Mouse (Mus musculus): ENCODE measurements around the gene Kirrel3. TPM values are rescaled to one million over a fixed set of nuclear protein-coding genes. Genes with fewer than 3 reads are reported as not detected.
A peak's percentile ranks its signal among the peaks of the same experiment; 100 is the strongest.

The Kirrel3 gene
- polyA plus RNA-seq, 1 experiment from 2014 or later, result 50.5 TPM

DNA sequence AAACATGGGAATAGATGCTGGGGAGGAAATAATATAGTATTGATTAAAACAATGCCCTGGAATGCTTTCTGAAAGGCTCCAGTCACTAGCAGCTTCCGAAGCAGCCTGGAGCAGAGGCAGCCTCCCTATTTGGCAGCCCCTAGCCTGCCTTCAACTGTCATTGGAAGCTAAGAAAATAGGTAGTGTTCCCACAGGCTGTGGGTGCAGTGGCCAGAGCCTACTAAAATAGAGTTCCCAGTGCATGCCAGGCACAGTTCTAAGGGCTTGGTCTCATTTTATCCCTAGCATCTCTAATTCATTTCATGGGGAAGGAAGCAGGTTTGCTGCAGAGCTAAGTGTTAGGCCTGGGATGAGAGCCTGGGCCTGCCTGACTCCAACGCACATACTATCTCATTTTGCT is 402.6 kb downstream of the Kirrel3 start:
- H3K9me3 ChIP-seq, result no peaks in the 10 kb centered on the region
- ATAC-seq (replicated peaks), result no peak
- no peak overlapping the region for H3K4me3 ChIP-seq
- WGBS, result 70% methylated on average over 2 of the region's 2 CpGs
- no peaks in the 10 kb centered on the region for H3K36me3 ChIP-seq (replicated peaks)
- H3K4me2 ChIP-seq, result no peak overlapping the region
- H3K27ac ChIP-seq, result peak overlapping the region; percentile 18; the same call in 1 of the 2 replicates
- peaks cover 14% of the 10 kb centered on the region for H3K4me1 ChIP-seq
- no peak overlapping the region for H3K9ac ChIP-seq
- no peaks in the 10 kb centered on the region for H3K27me3 ChIP-seq (replicated peaks)

DNA sequence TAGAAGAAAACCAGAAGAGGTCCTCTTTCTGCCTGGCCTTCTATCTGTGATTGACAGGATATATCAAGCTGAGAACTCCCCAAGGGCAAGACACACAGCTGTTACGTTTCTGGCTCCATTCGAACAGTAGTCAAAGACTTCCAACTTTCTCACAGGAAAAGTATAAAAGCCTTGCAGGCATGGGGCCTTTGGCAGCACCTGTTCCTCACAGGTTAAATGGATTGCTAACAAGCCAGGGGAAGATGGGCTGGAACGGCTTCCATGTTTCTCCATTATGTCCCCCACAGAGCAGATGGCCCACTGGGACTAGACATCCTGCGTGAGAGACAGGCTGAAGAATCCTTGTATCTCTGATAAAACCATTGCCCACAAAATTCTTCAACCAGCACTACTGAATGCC is 415.5 kb downstream of the Kirrel3 start:
- 76% methylated on average over 4 of the region's 4 CpGs for WGBS
- ATAC-seq (replicated peaks), result no peak
- no peak overlapping the region for H3K4me2 ChIP-seq

DNA sequence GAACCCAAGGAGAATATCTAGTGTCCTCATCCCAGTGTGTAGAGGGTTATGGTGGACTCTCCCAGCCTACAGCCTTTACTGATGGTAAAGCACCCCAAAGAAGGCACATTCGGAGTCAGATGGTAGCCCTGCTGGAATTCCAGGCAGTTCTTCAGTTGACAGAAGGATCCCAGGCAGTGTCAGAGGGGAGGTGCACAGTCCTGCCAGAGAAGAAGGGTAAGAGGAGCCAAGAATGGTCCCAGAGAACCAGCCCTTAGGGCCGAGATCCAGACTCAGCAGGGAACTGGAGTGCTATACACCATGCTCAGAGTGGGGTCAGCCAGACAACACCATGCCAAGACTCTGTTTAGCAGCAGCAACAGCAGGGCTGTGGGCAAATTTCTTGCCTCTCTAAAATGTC is 416.2 kb downstream of the Kirrel3 start:
- H3K9ac ChIP-seq, result no peak overlapping the region
- H3K4me3 ChIP-seq, result no peak overlapping the region
- 72% methylated on average over 2 of the region's 2 CpGs for WGBS
- H3K4me1 ChIP-seq, result no peaks in the 10 kb centered on the region
- no peaks in the 10 kb centered on the region for H3K36me3 ChIP-seq (replicated peaks)
- no peaks in the 10 kb centered on the region for H3K27me3 ChIP-seq (replicated peaks)
- no peak for ATAC-seq (replicated peaks)
- no peak overlapping the region for H3K4me2 ChIP-seq
- no peaks in the 10 kb centered on the region for H3K9me3 ChIP-seq
- H3K27ac ChIP-seq, result no peak overlapping the region

More for the DNA sequence above, 415.5 kb downstream of the Kirrel3 start:
- Histone ChIP-seq H3K36me3 (replicated peaks) (no peaks in the 10 kb centered on the region), H3K9ac (no peak overlapping the region), H3K27me3 (replicated peaks) (no peaks in the 10 kb centered on the region), H3K9me3 (no peaks in the 10 kb centered on the region), H3K4me1 (no peaks in the 10 kb centered on the region), H3K4me3 (no peak overlapping the region), H3K27ac (no peak overlapping the region)

DNA sequence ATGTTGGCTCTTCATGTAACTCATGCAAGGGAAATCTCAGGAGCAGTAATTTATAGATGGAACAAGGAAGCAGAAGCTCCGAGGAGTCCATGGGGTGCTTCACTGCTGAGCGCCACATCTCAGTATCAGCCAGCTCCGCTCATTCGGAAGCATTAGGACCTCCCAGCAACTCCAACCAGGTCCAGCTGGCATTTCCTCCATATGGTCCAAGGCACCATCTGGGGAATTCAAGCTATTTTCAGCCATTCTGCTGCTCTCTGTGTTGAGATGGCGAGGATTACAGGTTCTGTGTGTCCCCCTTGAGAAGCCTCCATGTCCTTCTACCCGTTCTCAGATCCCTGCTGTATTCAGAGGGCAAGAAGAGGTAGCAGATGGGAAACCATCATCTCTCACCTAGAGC is 419.5 kb downstream of the Kirrel3 start:
- no peak for ATAC-seq (replicated peaks)
- Histone ChIP-seq H3K36me3 (replicated peaks) (no peaks in the 10 kb centered on the region), H3K27me3 (replicated peaks) (no peaks in the 10 kb centered on the region)

DNA sequence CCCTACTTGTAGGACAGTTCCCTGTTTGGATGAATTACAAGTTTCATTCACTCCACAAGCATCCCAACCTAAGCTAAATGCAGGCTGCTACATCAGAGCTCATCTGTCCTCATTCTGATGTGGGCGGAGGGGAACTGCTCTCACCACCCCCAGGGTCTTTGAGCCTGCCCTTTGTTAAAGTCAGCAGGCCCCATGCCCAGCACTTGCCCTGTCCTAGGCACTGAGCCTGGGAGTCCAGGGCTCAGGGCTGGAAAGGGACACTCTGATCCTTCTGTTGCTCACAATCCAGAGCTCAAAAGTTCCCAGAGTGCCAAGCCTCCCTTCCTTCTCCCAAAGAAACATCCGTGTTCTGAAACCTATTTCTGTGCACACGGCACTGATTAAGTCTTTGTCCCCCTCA is 422.3 kb downstream of the Kirrel3 start:
- Histone ChIP-seq H3K4me3 (no peak overlapping the region), H3K27ac (no peak overlapping the region), H3K9me3 (no peaks in the 10 kb centered on the region), H3K27me3 (replicated peaks) (no peaks in the 10 kb centered on the region), H3K4me2 (no peak overlapping the region), H3K9ac (no peak overlapping the region), H3K4me1 (no peaks in the 10 kb centered on the region), H3K36me3 (replicated peaks) (no peaks in the 10 kb centered on the region)
- ATAC-seq (replicated peaks), result no peak
- 66% methylated on average over 3 of the region's 3 CpGs for WGBS

More for the DNA sequence above, 419.5 kb downstream of the Kirrel3 start:
- Histone ChIP-seq H3K27ac (no peak overlapping the region), H3K9me3 (no peaks in the 10 kb centered on the region), H3K4me1 (no peaks in the 10 kb centered on the region), H3K4me2 (no peak overlapping the region), H3K9ac (no peak overlapping the region), H3K4me3 (no peak overlapping the region)
- WGBS, result 88% methylated on average over 6 of the region's 6 CpGs

DNA sequence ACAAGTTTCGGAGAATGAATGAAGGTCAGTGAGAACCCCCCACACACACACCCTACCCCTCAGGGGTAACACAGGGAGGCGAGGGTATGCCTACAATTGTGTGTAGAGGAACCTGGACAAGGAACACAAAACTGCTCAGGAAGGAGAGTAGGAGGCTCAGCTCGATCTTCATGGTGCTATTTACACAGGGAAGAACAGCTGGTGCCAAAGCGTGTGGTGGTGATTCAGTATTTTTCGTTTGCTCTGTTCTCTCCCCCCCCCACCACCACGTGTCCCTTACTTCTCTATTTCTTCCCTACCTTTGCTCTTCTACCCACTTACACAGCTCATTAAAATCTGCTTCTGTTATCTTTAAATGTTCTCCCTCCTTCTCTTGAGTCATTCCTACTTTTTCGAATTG is 426.1 kb downstream of the Kirrel3 start:
- no peak for ATAC-seq (replicated peaks)
- Histone ChIP-seq H3K9ac (no peak overlapping the region), H3K27ac (no peak overlapping the region), H3K4me2 (no peak overlapping the region), H3K4me1 (no peaks in the 10 kb centered on the region), H3K27me3 (replicated peaks) (no peaks in the 10 kb centered on the region), H3K4me3 (no peak overlapping the region), H3K36me3 (replicated peaks) (no peaks in the 10 kb centered on the region), H3K9me3 (no peaks in the 10 kb centered on the region)
- 78% methylated on average over 7 of the region's 7 CpGs for WGBS

DNA sequence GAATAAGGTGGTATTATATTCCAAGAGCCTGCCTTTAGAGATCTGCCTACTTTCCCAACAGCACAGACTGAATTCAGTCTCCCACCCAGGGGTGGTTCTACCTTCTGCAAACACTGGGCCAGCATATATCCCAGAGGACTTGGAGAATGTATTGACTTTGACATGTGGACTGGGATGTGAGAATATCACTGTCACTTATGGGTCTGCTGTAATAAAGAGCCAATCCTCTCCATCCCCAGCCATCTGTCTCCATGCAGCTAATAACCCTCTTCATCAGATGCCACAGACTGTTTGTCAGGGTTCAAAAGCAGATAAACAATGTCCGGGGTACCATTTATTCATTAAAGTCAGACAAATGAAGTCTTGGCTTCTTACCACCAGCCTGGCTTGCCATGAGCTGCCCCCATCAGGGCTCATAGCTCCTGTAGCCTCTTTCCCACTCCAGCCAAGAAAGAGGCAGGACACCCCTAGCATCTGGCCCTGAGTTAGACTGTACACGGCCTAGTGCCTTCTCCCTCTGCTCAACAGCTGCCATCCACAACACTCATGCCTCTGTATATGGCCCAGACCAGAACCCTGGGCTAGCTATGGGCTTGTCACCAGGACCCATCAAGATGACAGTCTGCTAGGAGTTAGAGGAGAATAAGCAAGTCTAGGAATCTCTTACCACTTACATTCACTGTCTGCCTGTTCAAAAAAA is 426.7 kb downstream of the Kirrel3 start:
- Histone ChIP-seq H3K4me3 (no peak overlapping the region), H3K4me1 (no peaks in the 10 kb centered on the region), H3K36me3 (replicated peaks) (no peaks in the 10 kb centered on the region), H3K27ac (no peak overlapping the region), H3K9ac (no peak overlapping the region), H3K9me3 (no peaks in the 10 kb centered on the region), H3K27me3 (replicated peaks) (no peaks in the 10 kb centered on the region), H3K4me2 (no peak overlapping the region)
- 71% methylated on average over 2 of the region's 2 CpGs for WGBS
- peak; percentile 50 for ATAC-seq (replicated peaks)

DNA sequence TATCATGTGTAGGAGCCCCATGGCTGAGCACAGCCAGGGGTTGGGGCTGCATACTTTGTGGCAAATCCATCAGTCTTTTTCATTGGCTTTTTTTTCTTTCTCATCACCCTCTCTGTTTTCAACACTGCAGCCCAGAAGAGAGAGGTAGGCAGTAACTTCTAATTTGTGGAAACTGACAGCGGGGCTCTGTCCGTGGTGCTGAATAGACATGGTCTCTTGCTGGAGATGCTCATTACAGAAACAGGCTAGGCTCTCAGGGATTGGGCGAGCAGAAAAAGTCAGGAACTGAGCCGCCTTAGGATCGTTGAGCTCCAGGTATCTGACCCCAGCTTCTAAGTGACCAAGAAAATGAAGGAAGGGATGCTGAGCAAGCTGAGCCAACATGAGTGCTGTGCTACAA is 427.3 kb downstream of the Kirrel3 start:
- H3K36me3 ChIP-seq (replicated peaks), result no peaks in the 10 kb centered on the region
- no peak for ATAC-seq (replicated peaks)
- no peak overlapping the region for H3K27ac ChIP-seq
- H3K4me3 ChIP-seq, result no peak overlapping the region
- no peak overlapping the region for H3K4me2 ChIP-seq
- no peaks in the 10 kb centered on the region for H3K4me1 ChIP-seq
- no peak overlapping the region for H3K9ac ChIP-seq
- H3K27me3 ChIP-seq (replicated peaks), result no peaks in the 10 kb centered on the region
- no peaks in the 10 kb centered on the region for H3K9me3 ChIP-seq
- 11% methylated on average over 5 of the region's 5 CpGs for WGBS

DNA sequence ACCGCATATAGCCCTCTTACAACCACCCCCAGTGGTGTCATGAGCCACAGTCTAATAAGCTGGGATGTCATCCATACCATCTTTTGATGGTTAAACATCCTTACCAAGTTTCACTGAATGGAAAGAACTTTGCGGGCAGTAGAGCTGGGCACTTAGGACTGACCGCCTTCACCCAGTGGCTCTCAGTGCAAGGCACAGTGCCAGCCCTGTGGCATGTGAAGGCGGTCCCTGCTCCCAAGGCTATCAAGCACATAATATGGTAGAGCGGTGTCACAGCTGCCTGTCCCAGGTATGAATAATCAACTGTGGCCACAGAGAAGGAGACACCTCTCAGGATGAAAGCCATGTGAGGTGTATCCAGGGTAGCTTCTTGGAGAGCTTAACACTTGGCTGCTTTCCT is 433.3 kb downstream of the Kirrel3 start:
- ATAC-seq (replicated peaks), result no peak
- Histone ChIP-seq H3K27me3 (replicated peaks) (no peaks in the 10 kb centered on the region), H3K9ac (no peak overlapping the region), H3K36me3 (replicated peaks) (no peaks in the 10 kb centered on the region), H3K9me3 (no peaks in the 10 kb centered on the region), H3K4me3 (no peak overlapping the region), H3K27ac (no peak overlapping the region), H3K4me2 (no peak overlapping the region), H3K4me1 (peaks cover 16% of the 10 kb centered on the region)
- 95% methylated on average over 5 of the region's 5 CpGs for WGBS

DNA sequence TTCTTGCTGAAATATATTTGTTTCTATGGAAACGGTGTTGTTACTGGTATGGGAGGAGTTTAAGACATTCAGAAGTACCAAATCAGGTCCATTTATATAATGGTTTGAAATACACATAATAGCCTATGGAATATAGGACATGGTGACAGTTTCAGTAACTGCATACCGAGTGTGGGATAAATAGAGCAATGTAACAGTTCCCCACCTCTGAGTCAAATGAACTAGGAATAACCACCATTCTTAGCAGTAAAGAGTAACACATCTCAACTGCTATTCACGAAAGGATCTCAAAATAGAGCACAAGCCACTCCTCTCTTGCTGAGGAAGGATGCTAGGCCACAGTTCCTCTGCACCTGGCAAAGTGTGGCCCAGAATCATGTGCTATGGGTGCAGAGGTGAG is 434.4 kb downstream of the Kirrel3 start:
- ATAC-seq (replicated peaks), result no peak
- Histone ChIP-seq H3K9me3 (no peaks in the 10 kb centered on the region), H3K27ac (no peak overlapping the region), H3K4me1 (peaks cover 16% of the 10 kb centered on the region), H3K4me3 (no peak overlapping the region), H3K9ac (no peak overlapping the region), H3K27me3 (replicated peaks) (no peaks in the 10 kb centered on the region), H3K36me3 (replicated peaks) (no peaks in the 10 kb centered on the region), H3K4me2 (no peak overlapping the region)
- 78% methylated on average over 3 of the region's 3 CpGs for WGBS

DNA sequence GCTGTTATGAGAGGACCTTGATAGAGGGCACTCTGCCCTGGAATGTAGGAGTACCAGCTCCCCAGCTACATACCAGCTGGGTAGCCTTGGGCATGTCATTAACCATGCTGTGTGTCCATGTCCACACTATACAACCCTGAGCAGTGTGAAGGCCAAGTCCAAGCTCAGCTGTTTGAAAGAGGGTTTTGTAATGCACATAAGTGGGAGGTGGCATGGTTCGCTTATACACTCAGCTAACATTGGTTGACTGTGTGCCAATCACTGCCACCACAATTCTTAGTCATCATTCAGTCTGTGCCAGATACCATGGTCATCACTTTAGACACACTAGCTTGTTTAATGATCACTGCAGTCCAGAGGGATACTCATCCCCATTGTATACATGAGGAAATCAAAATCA is 436.2 kb downstream of the Kirrel3 start:
- WGBS, result 80% methylated on average over 1 of the region's 1 CpGs
- peak; percentile 42; the same call in 1 of the 2 replicates for ATAC-seq (replicated peaks)

DNA sequence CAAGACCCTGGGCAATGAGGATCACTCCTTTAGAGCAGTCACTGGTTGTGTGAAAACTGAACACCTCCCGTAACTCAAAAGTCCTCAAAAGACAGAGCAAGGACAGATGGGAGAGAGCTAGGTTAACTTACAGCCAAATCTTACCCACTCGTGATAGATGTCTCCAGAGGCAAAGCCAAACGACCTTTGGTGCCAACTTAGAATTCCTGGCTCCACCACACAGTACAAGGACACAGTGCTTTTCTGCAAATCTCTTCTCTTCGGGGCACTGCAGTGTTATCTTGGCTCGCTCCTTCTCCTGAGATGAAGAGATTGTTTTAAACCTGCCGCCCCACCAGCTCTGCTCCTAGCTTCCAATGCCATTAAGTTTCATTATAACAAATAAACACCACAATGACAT is 437.0 kb downstream of the Kirrel3 start:
- Histone ChIP-seq H3K4me1 (peaks cover 16% of the 10 kb centered on the region), H3K9me3 (no peaks in the 10 kb centered on the region), H3K4me2 (no peak overlapping the region), H3K4me3 (no peak overlapping the region), H3K9ac (no peak overlapping the region), H3K36me3 (replicated peaks) (no peaks in the 10 kb centered on the region), H3K27me3 (replicated peaks) (no peaks in the 10 kb centered on the region), H3K27ac (no peak overlapping the region)
- no peak for ATAC-seq (replicated peaks)
- 81% methylated on average over 6 of the region's 6 CpGs for WGBS

More for the DNA sequence above, 436.2 kb downstream of the Kirrel3 start:
- no peak overlapping the region for H3K4me3 ChIP-seq
- no peaks in the 10 kb centered on the region for H3K36me3 ChIP-seq (replicated peaks)
- H3K27ac ChIP-seq, result no peak overlapping the region
- no peaks in the 10 kb centered on the region for H3K27me3 ChIP-seq (replicated peaks)
- H3K4me2 ChIP-seq, result no peak overlapping the region
- H3K4me1 ChIP-seq, result peaks cover 16% of the 10 kb centered on the region
- H3K9ac ChIP-seq, result no peak overlapping the region
- no peaks in the 10 kb centered on the region for H3K9me3 ChIP-seq

Measured in midbrain, embryonic 15.5 days (tissue).